Mouse (Mus musculus): ENCODE results near the gene Elmo2. TPM values are rescaled to one million over a fixed set of nuclear protein-coding genes. Genes with fewer than 3 reads are reported as not detected.

The Elmo2 gene
- total and polyA plus RNA-seq, 3 experiments, result 9.0 to 11.7 (median 10.1) TPM

- dilution Hi-C loops (cut with MboI; ENCODE audit: extremely low pct_ligation_motif_present, extremely low pct_unique_long_range_greater_than_20kb, low sequenced_read_pairs), result no loop called here
- Histone ChIP-seq H3K27me3 (replicated peaks) (peaks cover 41% of the 10 kb centered on the region), H3K4me3 (replicated peaks in 1 of 3; ENCODE audit: low read depth in 2 of 3, low read length in 2 of 3, poor library complexity in 1 of 3) (no peak overlapping the region), H3K27ac (ENCODE audit: insufficient read depth, low read depth) (no peak overlapping the region), H3K9me3 (replicated peaks; ENCODE audit: low read length) (no peaks in the 10 kb centered on the region), H3K36me3 (replicated peaks in 1 of 2; ENCODE audit: control insufficient read depth in 1 of 2, insufficient read depth in 1 of 2, low read length in 1 of 2) (peaks cover 0 to under 1% of the 10 kb centered on the region in 2 experiments), H3K4me2 (ENCODE audit: insufficient read depth, low read depth, poor library complexity, severe bottlenecking) (no peak overlapping the region), H3K79me2 (replicated peaks; ENCODE audit: control insufficient read depth, extremely low read depth, insufficient read depth, poor library complexity, severe bottlenecking) (no peaks in the 10 kb centered on the region), H3K4me1 (ENCODE audit: control insufficient read depth in 1 of 2, insufficient read depth in 2 of 2) (peaks cover 5 to 18% of the 10 kb centered on the region in 2 experiments), H3K9ac (ENCODE audit: insufficient read depth, low read depth) (no peak overlapping the region)
- peak; percentile 34 for DNase-seq (ENCODE audit: extremely low read depth)
- TF ChIP-seq BHLHE40 (IDR thresholded peaks at IDR 0.05; ENCODE audit: low read depth, low read length) (peak; percentile 66), TBP (conservative IDR thresholded peaks at IDR 0.05; ENCODE audit: low read depth, low read length) (no peak)
- in situ Hi-C loops (cut with MboI; ENCODE audit: low pct_ligation_motif_present, low pct_unique_long_range_greater_than_20kb, low sequenced_read_pairs), result loop anchor here (5.0 kb wide), 2 partner anchors 91 to 194 kb away; no protein-coding TSS in a partner anchor
Measured at GRCm38 (mm10) chr2:165270858-165271257, 55.4 kb downstream of the Elmo2 start.

DNA sequence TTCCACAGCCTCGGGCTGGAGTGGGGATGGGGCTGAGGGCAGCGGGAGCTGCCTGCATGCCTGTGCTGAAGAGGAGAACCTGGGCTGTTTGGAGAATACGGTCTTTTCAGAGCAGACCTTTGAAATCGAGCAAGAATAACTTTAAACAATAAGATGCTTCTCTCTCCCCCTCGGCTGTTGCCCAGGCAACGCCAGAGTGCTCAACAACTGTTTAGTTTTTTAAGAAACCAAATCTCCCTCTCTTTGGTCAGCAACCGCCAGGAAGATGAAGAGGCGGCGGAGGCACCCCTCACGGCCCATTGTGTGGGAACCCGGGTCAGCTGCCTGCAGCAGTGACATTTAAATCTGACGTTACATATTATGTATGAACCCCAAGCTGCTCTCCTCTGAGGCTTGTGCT, 59.5 kb downstream of the Elmo2 start:
- H3K4me1 ChIP-seq (ENCODE audit: control insufficient read depth in 1 of 2, insufficient read depth in 2 of 2), result peaks cover 14 to 26% of the 10 kb centered on the region in 2 experiments
- in situ Hi-C loops (cut with MboI; ENCODE audit: low pct_ligation_motif_present, low pct_unique_long_range_greater_than_20kb, low sequenced_read_pairs) (no loop called here), dilution Hi-C loops (cut with MboI; ENCODE audit: extremely low pct_ligation_motif_present, extremely low pct_unique_long_range_greater_than_20kb, low sequenced_read_pairs) (no loop called here)
- H3K79me2 ChIP-seq (replicated peaks; ENCODE audit: control insufficient read depth, extremely low read depth, insufficient read depth, poor library complexity, severe bottlenecking), result no peaks in the 10 kb centered on the region
- H3K27ac ChIP-seq (ENCODE audit: insufficient read depth, low read depth), result no peak overlapping the region
- H3K27me3 ChIP-seq (replicated peaks), result peaks cover 73% of the 10 kb centered on the region
- TF ChIP-seq ZC3H11A (IDR thresholded peaks at IDR 0.05; ENCODE audit: low read depth, low read length), result no peak
- TF ChIP-seq POLR2AphosphoS2 (IDR thresholded peaks at IDR 0.05; ENCODE audit: low read depth, low read length), result no peak
- TF ChIP-seq CHD1 (IDR thresholded peaks at IDR 0.05; ENCODE audit: low read depth, low read length), result no peak
- TF ChIP-seq MAFK (IDR thresholded peaks at IDR 0.05; ENCODE audit: insufficient replicate concordance, low read length), result no peak
- no peak for TF ChIP-seq IRF4 (IDR thresholded peaks at IDR 0.05; ENCODE audit: low read depth, low read length)
- no peak for TF ChIP-seq EP300 (IDR thresholded peaks at IDR 0.05; ENCODE audit: low read length)
- TF ChIP-seq MEF2A (IDR thresholded peaks at IDR 0.05; ENCODE audit: borderline replicate concordance, low read depth, low read length), result no peak
- TF ChIP-seq RCOR1 (conservative IDR thresholded peaks at IDR 0.05; ENCODE audit: low read depth, low read length), result no peak
- no peak for TF ChIP-seq JUN (IDR thresholded peaks at IDR 0.05; ENCODE audit: insufficient read depth, low read depth, low read length)
- TF ChIP-seq HCFC1 (IDR thresholded peaks at IDR 0.05; ENCODE audit: low read depth, low read length), result no peak
- TF ChIP-seq KAT2A (IDR thresholded peaks at IDR 0.05; ENCODE audit: insufficient replicate concordance, low read length), result no peak
- no peak for TF ChIP-seq NRF1 (IDR thresholded peaks at IDR 0.05; ENCODE audit: low read depth, low read length)
- no peak for TF ChIP-seq ELF1 (IDR thresholded peaks at IDR 0.05; ENCODE audit: low read depth, low read length)
- TF ChIP-seq TBP (conservative IDR thresholded peaks at IDR 0.05; ENCODE audit: low read depth, low read length), result no peak
- no peak for TF ChIP-seq GABPA (IDR thresholded peaks at IDR 0.05; ENCODE audit: insufficient replicate concordance, low read depth, low read length)
- no peak for TF ChIP-seq BHLHE40 (IDR thresholded peaks at IDR 0.05; ENCODE audit: low read depth, low read length)
- TF ChIP-seq E2F4 (IDR thresholded peaks at IDR 0.05; ENCODE audit: insufficient replicate concordance, low read depth, low read length), result no peak
- no peak for TF ChIP-seq ZNF384 (IDR thresholded peaks at IDR 0.05; ENCODE audit: low read depth, low read length)
- no peak for TF ChIP-seq MYC (IDR thresholded peaks at IDR 0.05; ENCODE audit: low read depth, low read length)
- no peaks in the 10 kb centered on the region for H3K36me3 ChIP-seq (replicated peaks in 1 of 2; ENCODE audit: control insufficient read depth in 1 of 2, insufficient read depth in 1 of 2, low read length in 1 of 2)
- H3K9ac ChIP-seq (ENCODE audit: insufficient read depth, low read depth), result no peak overlapping the region
- no peak overlapping the region for H3K4me3 ChIP-seq (replicated peaks in 1 of 3; ENCODE audit: low read depth in 2 of 3, low read length in 2 of 3, poor library complexity in 1 of 3)
- no peak for DNase-seq (ENCODE audit: extremely low read depth)
- no peaks in the 10 kb centered on the region for H3K9me3 ChIP-seq (replicated peaks; ENCODE audit: low read length)
- no peak overlapping the region for H3K4me2 ChIP-seq (ENCODE audit: insufficient read depth, low read depth, poor library complexity, severe bottlenecking)
